Mouse (Mus musculus) layer of hippocampus, adult 9-10 months (tissue): Measurements from ENCODE around the gene Gli1.
"Not testable (repeated sequence)": the region's sequence is repeated elsewhere in the genome, so short reads cannot be mapped to it uniquely, and the experiment has no call there.

Experiments used
- DNase-seq: peaks from one replicate; pipeline ENCODE4 v3.0.0; 2022; ENCODE audit warnings: low spot score

Gene Gli1

GRCm38 (mm10) chr10:127322178-127322577, 19.6 kb downstream of the Gli1 start:
- DNase-seq = no peak

GRCm38 (mm10) chr10:127321621-127322020, 20.2 kb downstream of the Gli1 start, which contains the start of gene Arhgap9:
Gene Arhgap9 (plus strand): TSS chr10:127321964.
- DNase-seq = no peak

- no peak for DNase-seq
These were observed 21.8 kb downstream of the Gli1 start for GRCm38 (mm10) chr10:127319969-127320368.

- DNase-seq = no peak
These were observed 23.8 kb downstream of the Gli1 start for GRCm38 (mm10) chr10:127318009-127318408.

GRCm38 (mm10) chr10:127317277-127317676, 24.5 kb downstream of the Gli1 start:
- DNase-seq = no peak

GRCm38 (mm10) chr10:127314950-127315349, 26.8 kb downstream of the Gli1 start:
- not testable (repeated sequence) for DNase-seq

GRCm38 (mm10) chr10:127313516-127313915, 28.3 kb downstream of the Gli1 start:
- not testable (repeated sequence) for DNase-seq

- DNase-seq = no peak
These were observed 28.9 kb downstream of the Gli1 start for GRCm38 (mm10) chr10:127312858-127313257.

GRCm38 (mm10) chr10:127312356-127312676, 29.5 kb downstream of the Gli1 start:
- DNase-seq = peak; percentile 82

- DNase-seq = peak; percentile 91
These were observed 30.1 kb downstream of the Gli1 start, which contains the start of gene Mars for GRCm38 (mm10) chr10:127311476-127312355. Gene Mars (minus strand): TSS chr10:127311786.

- no peak for DNase-seq
These were observed 31.0 kb downstream of the Gli1 start for GRCm38 (mm10) chr10:127310523-127311475.

- DNase-seq = not testable (repeated sequence)
These were observed 32.6 kb downstream of the Gli1 start for GRCm38 (mm10) chr10:127309167-127309566.

- DNase-seq = no peak
These were observed 38.6 kb downstream of the Gli1 start for GRCm38 (mm10) chr10:127303136-127303535.

- no peak for DNase-seq
These were observed 41.4 kb downstream of the Gli1 start for GRCm38 (mm10) chr10:127300361-127300760.

GRCm38 (mm10) chr10:127297015-127297871, 44.5 kb downstream of the Gli1 start:
- DNase-seq = no peak

GRCm38 (mm10) chr10:127295986-127296794, 45.6 kb downstream of the Gli1 start:
- DNase-seq = no peak

- no peak for DNase-seq
These were observed 46.8 kb downstream of the Gli1 start for GRCm38 (mm10) chr10:127294895-127295510.

GRCm38 (mm10) chr10:127293590-127294113, 48.1 kb downstream of the Gli1 start:
- no peak for DNase-seq

GRCm38 (mm10) chr10:127292987-127293538, 48.7 kb downstream of the Gli1 start:
- DNase-seq = no peak
